Mouse (Mus musculus) forebrain, embryonic 11.5 days (tissue): Measurements from ENCODE around the gene Coro1b. TPM values are rescaled to one million over a fixed set of nuclear protein-coding genes. Genes with fewer than 3 reads are reported as not detected.

Experiments
- ATAC-seq: fragments of 200-750 bp; cut with Nextera tagmentation; replicated peaks from 2 replicates; pipeline ENCODE4 v1.8.0; 2017; ENCODE audit warnings: moderate TSS enrichment; ENCODE audit not compliant: low FRiP score
- DNase-seq: peaks from one replicate; pipeline ENCODE4 v3.0.0-alpha.2; 2017; ENCODE audit warnings: low spot score
- H3K27ac ChIP-seq: fragments of 300-500 bp; sonication (generic); 2 replicates; pipeline ENCODE4 v1.5.1; 2014; ENCODE audit warnings: low read depth, low read length
- H3K27me3 ChIP-seq: fragments of 300-500 bp; sonication (generic); 2 replicates; pipeline ENCODE4 v1.6.1; 2014; ENCODE audit warnings: mild to moderate bottlenecking, low read length, mixed read lengths; ENCODE audit not compliant: control insufficient read depth, insufficient read depth
- H3K36me3 ChIP-seq: fragments of 300-500 bp; sonication (generic); 2 replicates; pipeline ENCODE4 v1.6.1; 2014; ENCODE audit warnings: mild to moderate bottlenecking, low read length, moderate library complexity, mixed read lengths; ENCODE audit not compliant: control insufficient read depth, insufficient read depth
- H3K4me1 ChIP-seq: fragments of 300-500 bp; sonication (generic); replicated peaks from 2 replicates; pipeline ENCODE4 v1.6.1; 2014; ENCODE audit warnings: low read length, mixed read lengths; ENCODE audit not compliant: control insufficient read depth, insufficient read depth
- H3K4me2 ChIP-seq: fragments of 300-500 bp; sonication (generic); 2 replicates; pipeline ENCODE4 v1.6.1; 2014; ENCODE audit warnings: low read depth, mild to moderate bottlenecking, low read length, moderate library complexity, mixed read lengths; ENCODE audit not compliant: severe bottlenecking
- H3K4me3 ChIP-seq: fragments of 300-500 bp; sonication (generic); 2 replicates; pipeline ENCODE4 v1.5.1; 2014; ENCODE audit warnings: low read depth, low read length
- H3K9ac ChIP-seq: fragments of 300-500 bp; sonication (generic); 2 replicates; pipeline ENCODE4 v1.6.1; 2014; ENCODE audit warnings: low read length
- H3K9me3 ChIP-seq: fragments of 300-500 bp; sonication (generic); 2 replicates; pipeline ENCODE4 v1.6.1; 2016; ENCODE audit warnings: low read length, mixed read lengths; ENCODE audit not compliant: control insufficient read depth
- WGBS: fragments of 180-500 bp; shearing (Covaris S2); extraction: QIAGEN DNeasy Blood & Tissue Kit; methylation state at CpG from one replicate; pipeline ENCODE4 v1.1.7; 2014; 5-methylcytosine and 5-hydroxymethylcytosine counted together
- polyA plus RNA-seq: library from polyadenylated mRNA; unstranded; fragments of >200 nt; fragmentation: Nextera tagmentation; extraction: Ambion mirVana; gene quantifications from 2 replicates; pipeline ENCODE4 v1.2.1, GENCODE M21; 2014

Coro1b gene
- polyA plus RNA-seq, 1 experiment from 2014 or later = 119 TPM

DNA sequence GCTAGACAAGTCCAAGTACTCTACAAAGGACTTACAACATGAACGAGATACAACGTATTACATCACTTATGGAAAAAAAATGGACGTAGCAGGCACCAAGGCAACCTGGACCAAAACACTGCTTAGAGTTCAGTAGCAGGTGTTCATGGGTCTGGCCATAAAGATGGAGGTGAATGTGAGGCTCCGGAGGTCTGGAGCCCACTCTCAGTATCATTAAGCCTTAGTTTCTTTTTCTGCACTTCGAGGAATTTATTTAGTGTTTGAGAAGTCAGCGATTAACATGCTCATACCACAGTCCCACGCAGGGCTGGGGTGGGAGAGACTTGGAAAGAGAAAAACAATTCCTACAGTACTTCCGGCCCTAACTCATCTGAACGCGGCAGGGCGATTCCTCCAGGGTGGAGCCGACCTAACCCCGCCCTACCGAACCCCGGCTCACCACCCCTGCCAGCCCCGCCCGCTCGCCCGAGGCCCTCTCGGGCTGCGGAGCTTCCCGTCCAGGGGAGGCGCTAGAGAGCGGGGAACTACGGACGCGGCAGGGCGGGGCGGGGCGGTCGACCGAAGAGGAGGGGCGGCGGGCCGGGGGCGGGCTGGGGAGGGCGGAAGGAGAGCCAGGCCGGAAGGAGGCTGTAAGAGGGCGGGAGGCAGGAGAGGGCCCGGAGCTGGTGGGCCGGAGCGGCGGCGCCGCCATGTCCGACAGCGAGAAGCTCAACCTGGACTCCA is 43.3 kb downstream of the Coro1b start, which contains the start of gene Ppp1ca:
Gene Ppp1ca, plus strand, starts transcription at position 538 of the 723 bp plus-strand sequence.
- no peaks in the 10 kb centered on the region for H3K9me3 ChIP-seq
- DNase-seq (peak; percentile 99), ATAC-seq (peak; percentile 94)
- H3K27me3 ChIP-seq = no peaks in the 10 kb centered on the region
- H3K27ac ChIP-seq = peak within 1 kb of the TSS; percentile 71
- peak within 1 kb of the TSS; percentile 93 for H3K4me2 ChIP-seq
- H3K4me1 ChIP-seq = peaks cover 10% of the 10 kb centered on the region
- peaks cover 14% of the 10 kb centered on the region for H3K36me3 ChIP-seq
- peak within 1 kb of the TSS; percentile 97 for H3K9ac ChIP-seq
- 7% methylated on average over 43 of the region's 47 CpGs for WGBS
- H3K4me3 ChIP-seq = peak within 1 kb of the TSS; percentile 89

DNA sequence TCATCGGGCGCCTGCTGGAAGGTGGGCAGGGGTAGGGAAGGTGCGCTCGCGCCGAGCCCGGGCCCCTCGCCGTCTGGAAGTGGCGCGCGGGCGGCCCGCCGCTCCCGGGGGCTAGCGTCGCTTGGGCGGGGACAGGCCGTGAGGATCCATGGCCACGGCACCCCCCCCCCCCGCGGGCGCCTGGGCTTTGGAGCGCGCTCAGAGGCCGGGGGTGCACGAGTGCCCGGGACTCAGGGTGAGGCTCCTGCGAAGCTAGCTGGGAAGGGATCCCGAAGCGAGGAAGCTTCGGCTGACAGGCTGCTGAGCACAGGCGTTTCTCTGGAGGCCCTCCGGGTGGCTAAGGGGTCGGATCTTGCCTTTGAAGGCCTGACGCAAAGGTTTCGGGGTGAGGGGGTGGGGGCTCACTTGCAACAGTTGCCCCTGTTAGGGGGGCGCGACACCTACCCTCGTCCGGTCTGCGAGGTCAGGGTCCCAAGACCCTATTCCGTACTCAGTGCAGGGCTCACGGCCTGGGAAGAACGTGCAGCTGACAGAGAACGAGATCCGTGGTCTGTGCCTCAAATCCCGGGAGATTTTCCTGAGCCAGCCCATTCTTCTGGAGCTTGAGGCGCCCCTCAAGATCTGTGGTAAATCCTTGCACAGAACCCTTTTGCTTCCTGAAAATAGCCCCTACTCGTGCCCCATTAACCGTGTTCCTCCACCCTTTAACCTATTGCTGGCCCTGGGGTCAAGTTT is 44.0 kb downstream of the Coro1b start:
- H3K9me3 ChIP-seq = no peaks in the 10 kb centered on the region
- peak overlapping the region; percentile 93 for H3K4me2 ChIP-seq
- peak overlapping the region; percentile 97 for H3K9ac ChIP-seq
- peak overlapping the region; percentile 71; the same call in 1 of the 2 replicates for H3K27ac ChIP-seq
- H3K27me3 ChIP-seq = no peaks in the 10 kb centered on the region
- peaks cover 18% of the 10 kb centered on the region for H3K36me3 ChIP-seq
- no peak for ATAC-seq
- peaks cover 10% of the 10 kb centered on the region for H3K4me1 ChIP-seq
- no peak for DNase-seq
- peak overlapping the region; percentile 89 for H3K4me3 ChIP-seq
- WGBS = 1% methylated on average over 52 of the region's 52 CpGs

DNA sequence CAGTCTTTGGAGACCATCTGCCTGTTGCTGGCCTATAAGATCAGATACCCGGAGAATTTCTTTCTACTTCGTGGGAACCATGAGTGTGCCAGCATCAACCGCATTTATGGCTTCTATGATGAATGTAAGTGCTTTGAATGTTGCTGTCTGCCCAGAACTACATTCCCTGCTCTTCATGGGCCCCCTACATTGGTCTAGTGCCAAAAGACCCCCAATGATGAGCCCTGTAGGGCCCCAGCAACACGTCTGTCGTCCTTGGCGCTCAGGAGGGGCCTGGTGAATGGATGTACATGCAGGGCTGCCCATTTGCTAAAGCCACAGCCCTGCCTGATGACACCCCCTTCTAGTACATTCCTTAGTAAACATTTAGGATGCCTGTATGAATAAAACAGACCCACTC is 44.7 kb downstream of the Coro1b start:
- H3K27ac ChIP-seq = no peak overlapping the region
- 73% methylated on average over 6 of the region's 6 CpGs for WGBS

DNA sequence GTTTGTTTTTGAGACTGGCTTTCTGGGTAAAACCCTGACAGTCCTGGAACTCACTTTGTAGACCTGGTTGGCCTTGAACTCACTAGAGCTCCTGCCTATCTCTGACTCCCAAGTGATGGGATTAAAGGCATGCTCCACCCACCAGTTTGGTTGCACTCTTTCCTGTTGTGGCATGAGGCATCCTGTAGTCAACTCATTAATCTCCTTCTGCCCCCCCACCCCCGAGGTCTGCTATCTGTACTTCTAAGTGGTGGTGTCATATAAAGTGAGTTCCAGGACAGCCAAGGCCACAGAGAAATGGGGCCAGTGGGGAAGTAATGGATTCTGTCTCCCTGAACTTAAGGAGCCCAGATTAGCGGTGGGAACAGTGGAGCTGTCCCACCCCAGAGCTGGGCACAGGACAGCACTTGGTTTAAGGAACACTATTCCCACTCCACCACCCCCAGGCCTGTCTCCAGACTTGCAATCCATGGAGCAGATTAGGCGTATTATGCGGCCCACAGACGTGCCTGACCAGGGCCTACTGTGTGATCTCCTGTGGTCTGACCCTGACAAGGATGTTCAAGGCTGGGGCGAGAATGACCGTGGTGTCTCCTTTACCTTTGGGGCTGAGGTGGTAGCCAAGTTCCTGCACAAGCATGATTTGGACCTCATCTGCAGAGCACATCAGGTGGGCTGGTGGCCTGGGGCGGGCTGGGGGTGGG is 45.8 kb downstream of the Coro1b start:
- DNase-seq (no peak), ATAC-seq (no peak)
- H3K27me3 ChIP-seq = no peaks in the 10 kb centered on the region
- WGBS = 91% methylated on average over 8 of the region's 8 CpGs
- no peaks in the 10 kb centered on the region for H3K9me3 ChIP-seq
- H3K4me1 ChIP-seq = peaks cover 10% of the 10 kb centered on the region
- H3K27ac ChIP-seq = no peak overlapping the region
- peaks cover 18% of the 10 kb centered on the region for H3K36me3 ChIP-seq
- no peak overlapping the region for H3K4me3 ChIP-seq
- H3K9ac ChIP-seq = no peak overlapping the region
- no peak overlapping the region for H3K4me2 ChIP-seq

More for the DNA sequence above, 44.7 kb downstream of the Coro1b start:
- Histone ChIP-seq H3K27me3 (no peaks in the 10 kb centered on the region), H3K4me1 (peaks cover 10% of the 10 kb centered on the region), H3K9ac (peak overlapping the region; percentile 97), H3K9me3 (no peaks in the 10 kb centered on the region), H3K4me3 (peak overlapping the region; percentile 89), H3K36me3 (peaks cover 18% of the 10 kb centered on the region), H3K4me2 (peak overlapping the region; percentile 93)
- DNase-seq (no peak), ATAC-seq (no peak)

DNA sequence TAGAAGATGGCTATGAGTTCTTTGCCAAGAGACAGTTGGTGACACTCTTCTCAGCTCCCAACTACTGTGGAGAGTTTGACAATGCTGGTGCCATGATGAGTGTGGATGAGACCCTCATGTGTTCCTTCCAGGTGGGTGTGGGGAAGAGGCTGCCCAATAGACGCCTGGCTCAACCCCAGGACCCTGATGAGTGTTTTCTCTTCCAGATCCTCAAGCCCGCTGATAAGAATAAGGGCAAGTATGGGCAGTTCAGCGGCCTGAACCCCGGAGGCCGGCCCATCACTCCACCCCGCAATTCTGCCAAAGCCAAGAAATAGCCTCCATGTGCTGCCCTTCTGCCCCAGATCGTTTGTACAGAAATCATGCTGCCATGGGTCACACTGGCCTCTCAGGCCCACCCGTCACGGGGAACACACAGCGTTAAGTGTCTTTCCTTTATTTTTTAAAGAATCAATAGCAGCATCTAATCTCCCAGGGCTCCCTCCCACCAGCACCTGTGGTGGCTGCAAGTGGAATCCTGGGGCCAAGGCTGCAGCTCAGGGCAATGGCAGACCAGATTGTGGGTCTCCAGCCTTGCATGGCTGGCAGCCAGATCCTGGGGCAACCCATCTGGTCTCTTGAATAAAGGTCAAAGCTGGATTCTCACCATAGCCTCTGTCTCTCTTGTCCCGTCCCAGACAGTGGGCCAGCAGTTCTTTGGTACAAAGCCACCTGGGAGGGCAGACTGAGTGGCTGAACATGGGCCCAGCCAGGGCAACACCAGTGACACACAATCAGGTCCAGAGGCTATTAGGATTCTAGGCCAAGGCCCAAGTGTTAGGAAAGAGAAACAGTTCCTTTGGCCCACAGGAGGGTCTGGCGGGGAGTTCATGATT is 46.6 kb downstream of the Coro1b start:
- Histone ChIP-seq H3K9me3 (no peaks in the 10 kb centered on the region), H3K4me2 (no peak overlapping the region), H3K4me3 (no peak overlapping the region), H3K9ac (no peak overlapping the region), H3K27ac (no peak overlapping the region), H3K27me3 (no peaks in the 10 kb centered on the region), H3K4me1 (peaks cover 11% of the 10 kb centered on the region), H3K36me3 (peaks cover 18% of the 10 kb centered on the region)
- WGBS = 84% methylated on average over 12 of the region's 12 CpGs
- ATAC-seq (no peak), DNase-seq (no peak)

DNA sequence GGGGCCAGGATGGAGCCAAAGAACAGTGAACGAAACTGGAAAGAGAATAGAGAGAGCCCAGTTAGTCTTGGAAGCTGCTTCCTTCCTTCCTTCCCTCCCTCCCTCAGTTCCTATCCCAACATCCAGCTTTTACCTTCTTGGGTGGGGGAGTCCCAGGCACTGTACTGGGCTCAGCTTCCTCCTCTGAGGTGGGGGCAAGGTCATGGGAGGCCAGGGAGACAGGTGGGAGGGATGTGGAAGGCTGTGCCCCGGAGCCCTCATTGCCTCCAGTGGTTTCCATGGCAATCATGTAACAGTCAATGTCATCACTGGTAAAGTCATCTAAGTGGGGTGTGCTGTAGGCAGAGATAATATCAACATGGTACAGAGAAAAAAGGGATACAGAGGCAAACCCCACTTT is 47.6 kb downstream of the Coro1b start:
- Histone ChIP-seq H3K27ac (no peak overlapping the region), H3K9me3 (no peaks in the 10 kb centered on the region), H3K27me3 (no peaks in the 10 kb centered on the region), H3K4me2 (no peak overlapping the region), H3K4me1 (peaks cover 20% of the 10 kb centered on the region), H3K36me3 (peaks cover 18% of the 10 kb centered on the region), H3K9ac (no peak overlapping the region), H3K4me3 (no peak overlapping the region)
- WGBS = 70% methylated on average over 2 of the region's 2 CpGs
- DNase-seq = no peak
- no peak for ATAC-seq

DNA sequence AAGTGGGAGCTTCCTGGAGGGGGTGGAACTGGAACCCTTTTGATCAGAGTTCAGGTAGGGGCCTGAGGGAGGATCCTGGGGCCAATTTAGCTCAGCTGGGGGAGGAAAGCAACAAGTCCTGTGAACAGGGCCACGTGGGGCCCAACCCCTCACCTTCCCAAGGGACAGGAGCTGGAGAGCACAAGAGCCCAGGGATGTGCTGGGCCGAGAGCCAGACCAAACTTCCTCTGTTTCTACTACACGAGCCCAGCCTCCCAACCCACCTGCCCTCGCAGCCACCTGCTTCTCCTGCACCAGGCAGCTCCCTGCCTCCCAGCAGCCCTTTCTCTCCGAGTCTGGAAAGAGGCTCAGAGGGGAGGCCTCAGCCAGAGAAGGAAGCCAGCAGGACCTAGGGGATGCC is 48.1 kb downstream of the Coro1b start:
- Histone ChIP-seq H3K4me3 (no peak overlapping the region), H3K4me1 (peaks cover 17% of the 10 kb centered on the region)

DNA sequence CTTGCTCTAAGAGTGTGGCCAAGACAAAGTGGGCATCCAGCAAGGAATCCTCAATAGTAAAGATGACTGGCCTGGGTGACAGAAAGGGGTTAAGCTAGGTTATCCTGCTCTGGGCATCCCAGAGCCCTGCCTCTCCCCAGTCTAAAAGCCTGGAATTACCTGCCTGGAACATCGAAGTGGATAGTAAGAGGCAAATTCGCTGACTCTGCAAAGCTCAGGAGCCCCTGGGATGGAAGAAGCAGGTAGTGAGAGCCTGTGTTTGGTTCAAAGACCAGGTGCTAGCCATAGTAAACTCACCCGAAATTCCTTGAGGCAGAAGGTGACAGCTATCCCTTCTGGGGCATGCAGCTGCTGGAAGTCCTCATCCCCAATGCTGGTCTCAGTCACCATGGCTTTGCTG is 48.8 kb downstream of the Coro1b start:
- no peak for DNase-seq
- peaks cover 18% of the 10 kb centered on the region for H3K36me3 ChIP-seq
- WGBS = 74% methylated on average over 3 of the region's 3 CpGs
- no peak overlapping the region for H3K9ac ChIP-seq
- no peak overlapping the region for H3K27ac ChIP-seq
- H3K9me3 ChIP-seq = no peaks in the 10 kb centered on the region
- H3K4me1 ChIP-seq = peaks cover 23% of the 10 kb centered on the region
- no peak for ATAC-seq
- no peak overlapping the region for H3K4me2 ChIP-seq
- H3K27me3 ChIP-seq = no peaks in the 10 kb centered on the region
- H3K4me3 ChIP-seq = no peak overlapping the region

More for the DNA sequence above, 48.1 kb downstream of the Coro1b start:
- H3K36me3 ChIP-seq = peaks cover 18% of the 10 kb centered on the region
- no peaks in the 10 kb centered on the region for H3K9me3 ChIP-seq
- ATAC-seq = no peak
- H3K27me3 ChIP-seq = no peaks in the 10 kb centered on the region
- H3K9ac ChIP-seq = no peak overlapping the region
- WGBS = 72% methylated on average over 5 of the region's 5 CpGs
- DNase-seq = no peak
- no peak overlapping the region for H3K27ac ChIP-seq
- H3K4me2 ChIP-seq = no peak overlapping the region
